Mouse (Mus musculus) ovary, adult 10 weeks (tissue): ENCODE measurements around the gene Fbxo7. TPM values are rescaled to one million over a fixed set of nuclear protein-coding genes. Genes with fewer than 3 reads are reported as not detected.

ENCODE experiments used
- polyA plus RNA-seq: library from polyadenylated mRNA; stranded (reverse); fragments of 350-450 nt; fragmentation: Illumina TruSeq; extraction: RNeasy Lipid Tissue Mini Kit (QIAGEN cat#74804); gene quantifications from one replicate; pipeline ENCODE4 v1.2.3, GENCODE M21; 2014

Gene Fbxo7
- 12.5 TPM for polyA plus RNA-seq

GRCm38 (mm10) chr10:86021749-86022473, at the start of gene Fbxo7:
TSS of gene Fbxo7 (plus strand) at chr10:86021972.

GRCm38 (mm10) chr10:86011781-86012180, 10.0 kb upstream of the Fbxo7 start, which contains the start of gene Bpifc:
TSS of gene Bpifc (minus strand) at chr10:86011895.

Other genes starting within 250 kb of the Fbxo7 start
- gene Pwp1, start 192.5 kb upstream of the Fbxo7 start, polyA plus RNA-seq: 42.4 TPM
- gene Prdm4, start 104.8 kb upstream of the Fbxo7 start, polyA plus RNA-seq: 18.5 TPM
- gene Ascl4, start 94.3 kb upstream of the Fbxo7 start, polyA plus RNA-seq: not detected
- gene Rtcb, start 64.1 kb upstream of the Fbxo7 start, polyA plus RNA-seq: 38.9 TPM
- gene Bpifc, start 10.1 kb upstream of the Fbxo7 start, polyA plus RNA-seq: 0.37 TPM